Mouse (Mus musculus): Measurements from ENCODE around the gene Sox10. TPM values are rescaled to one million over a fixed set of nuclear protein-coding genes. Genes with fewer than 3 reads are reported as not detected.

The Sox10 gene
- 10 to 100 TPM; 17.1 to 18.7 TPM for total RNA-seq (2021)
- long read RNA-seq, experiment 1, transcript Sox10-201 (4 exons, 2,713 nt), result major isoform, 59 of 69 reads
- long read RNA-seq, experiment 1, partial matches to known transcripts, result 8 of 69 reads
- long read RNA-seq, experiment 1, other reads (novel, unspliced or antisense), result 0 of 69 reads
- long read RNA-seq, experiment 2, transcript Sox10-201 (4 exons, 2,713 nt), result major isoform, 35 of 40 reads
- long read RNA-seq, experiment 2, partial matches to known transcripts, result 3 of 40 reads
- long read RNA-seq, experiment 2, other reads (novel, unspliced or antisense), result 2 of 40 reads

- intact Hi-C loops (cut with DNase I), result no loop called here
- Histone ChIP-seq H3K27ac (peak within 1 kb of the TSS; percentile 55), H3K4me3 (peak within 1 kb of the TSS; percentile 31)
- TF ChIP-seq CTCF (IDR thresholded peaks at IDR 0.05), result no peak
- no peak for DNase-seq (ENCODE audit: extremely low spot score in 1 of 2, low spot score in 2 of 2)
These were observed at the start of gene Sox10 for GRCm38 (mm10) chr15:79165140-79165539. Gene Sox10, minus strand, starts transcription at chr15:79165240.

- no peak for DNase-seq (ENCODE audit: extremely low spot score in 1 of 2, low spot score in 2 of 2)
- H3K4me3 ChIP-seq, result no peak overlapping the region
- intact Hi-C loops (cut with DNase I), result no loop called here
- TF ChIP-seq CTCF (IDR thresholded peaks at IDR 0.05), result no peak
- H3K27ac ChIP-seq, result peak overlapping the region; percentile 66
These were observed 48.6 kb upstream of the Sox10 start for GRCm38 (mm10) chr15:79213591-79213990.

- no peak overlapping the region for H3K4me3 ChIP-seq
- H3K27ac ChIP-seq, result peak overlapping the region; percentile 71
- intact Hi-C loops (cut with DNase I), result no loop called here
- DNase-seq (ENCODE audit: extremely low spot score in 1 of 2, low spot score in 2 of 2), result no peak
- no peak for TF ChIP-seq CTCF (IDR thresholded peaks at IDR 0.05)
These were observed 47.9 kb upstream of the Sox10 start for GRCm38 (mm10) chr15:79212750-79213446.

- no peak for TF ChIP-seq CTCF (IDR thresholded peaks at IDR 0.05)
- intact Hi-C loops (cut with DNase I), result no loop called here
- no peak for DNase-seq (ENCODE audit: extremely low spot score in 1 of 2, low spot score in 2 of 2)
- Histone ChIP-seq H3K27ac (no peak overlapping the region), H3K4me3 (no peak overlapping the region)
These were observed 45.3 kb upstream of the Sox10 start for GRCm38 (mm10) chr15:79210357-79210756.

GRCm38 (mm10) chr15:79208758-79209439 is 43.9 kb upstream of the Sox10 start:
- Histone ChIP-seq H3K27ac (no peak overlapping the region; the same call in 1 of the 2 replicates), H3K4me3 (no peak overlapping the region)
- TF ChIP-seq CTCF (IDR thresholded peaks at IDR 0.05), result no peak
- intact Hi-C loops (cut with DNase I), result no loop called here
- DNase-seq (ENCODE audit: extremely low spot score in 1 of 2, low spot score in 2 of 2), result peak in 1 of 2 experiments; percentile 36

GRCm38 (mm10) chr15:79208211-79208610 is 43.2 kb upstream of the Sox10 start:
- no peak for DNase-seq (ENCODE audit: extremely low spot score in 1 of 2, low spot score in 2 of 2)
- intact Hi-C loops (cut with DNase I), result no loop called here
- no peak overlapping the region for H3K4me3 ChIP-seq
- TF ChIP-seq CTCF (IDR thresholded peaks at IDR 0.05), result no peak
- no peak overlapping the region for H3K27ac ChIP-seq

GRCm38 (mm10) chr15:79202575-79202974 is 37.5 kb upstream of the Sox10 start:
- peak overlapping the region; percentile 30; the same call in 1 of the 2 replicates for H3K27ac ChIP-seq
- no peak overlapping the region for H3K4me3 ChIP-seq
- no peak for TF ChIP-seq CTCF (IDR thresholded peaks at IDR 0.05)
- DNase-seq (ENCODE audit: extremely low spot score in 1 of 2, low spot score in 2 of 2), result no peak
- intact Hi-C loops (cut with DNase I), result no loop called here

- intact Hi-C loops (cut with DNase I), result no loop called here
- TF ChIP-seq CTCF (IDR thresholded peaks at IDR 0.05), result no peak
- Histone ChIP-seq H3K27ac (peak overlapping the region; percentile 25; the same call in 1 of the 2 replicates), H3K4me3 (no peak overlapping the region)
- DNase-seq (ENCODE audit: extremely low spot score in 1 of 2, low spot score in 2 of 2), result no peak
These were observed 36.6 kb upstream of the Sox10 start for GRCm38 (mm10) chr15:79201491-79202150.

GRCm38 (mm10) chr15:79199390-79199976 is 34.4 kb upstream of the Sox10 start:
- Histone ChIP-seq H3K27ac (no peak overlapping the region), H3K4me3 (no peak overlapping the region)
- DNase-seq (ENCODE audit: extremely low spot score in 1 of 2, low spot score in 2 of 2), result no peak
- no peak for TF ChIP-seq CTCF (IDR thresholded peaks at IDR 0.05)
- intact Hi-C loops (cut with DNase I), result no loop called here

- intact Hi-C loops (cut with DNase I), result no loop called here
- H3K27ac ChIP-seq, result no peak overlapping the region; the same call in 1 of the 2 replicates
- H3K4me3 ChIP-seq, result no peak overlapping the region
- TF ChIP-seq CTCF (IDR thresholded peaks at IDR 0.05), result no peak
- DNase-seq (ENCODE audit: extremely low spot score in 1 of 2, low spot score in 2 of 2), result no peak
These were observed 30.5 kb upstream of the Sox10 start for GRCm38 (mm10) chr15:79195492-79195891.

- no peak for DNase-seq (ENCODE audit: extremely low spot score in 1 of 2, low spot score in 2 of 2)
- Histone ChIP-seq H3K4me3 (no peak overlapping the region), H3K27ac (peak overlapping the region; percentile 73; the same call in 1 of the 2 replicates)
- TF ChIP-seq CTCF (IDR thresholded peaks at IDR 0.05), result no peak
- intact Hi-C loops (cut with DNase I), result no loop called here
These were observed 29.9 kb upstream of the Sox10 start for GRCm38 (mm10) chr15:79194946-79195345.

All from left cerebral cortex, adult 2 months (tissue).